ENCODE assay signal across 9 mouse cellular contexts in the genomic region with DNA sequence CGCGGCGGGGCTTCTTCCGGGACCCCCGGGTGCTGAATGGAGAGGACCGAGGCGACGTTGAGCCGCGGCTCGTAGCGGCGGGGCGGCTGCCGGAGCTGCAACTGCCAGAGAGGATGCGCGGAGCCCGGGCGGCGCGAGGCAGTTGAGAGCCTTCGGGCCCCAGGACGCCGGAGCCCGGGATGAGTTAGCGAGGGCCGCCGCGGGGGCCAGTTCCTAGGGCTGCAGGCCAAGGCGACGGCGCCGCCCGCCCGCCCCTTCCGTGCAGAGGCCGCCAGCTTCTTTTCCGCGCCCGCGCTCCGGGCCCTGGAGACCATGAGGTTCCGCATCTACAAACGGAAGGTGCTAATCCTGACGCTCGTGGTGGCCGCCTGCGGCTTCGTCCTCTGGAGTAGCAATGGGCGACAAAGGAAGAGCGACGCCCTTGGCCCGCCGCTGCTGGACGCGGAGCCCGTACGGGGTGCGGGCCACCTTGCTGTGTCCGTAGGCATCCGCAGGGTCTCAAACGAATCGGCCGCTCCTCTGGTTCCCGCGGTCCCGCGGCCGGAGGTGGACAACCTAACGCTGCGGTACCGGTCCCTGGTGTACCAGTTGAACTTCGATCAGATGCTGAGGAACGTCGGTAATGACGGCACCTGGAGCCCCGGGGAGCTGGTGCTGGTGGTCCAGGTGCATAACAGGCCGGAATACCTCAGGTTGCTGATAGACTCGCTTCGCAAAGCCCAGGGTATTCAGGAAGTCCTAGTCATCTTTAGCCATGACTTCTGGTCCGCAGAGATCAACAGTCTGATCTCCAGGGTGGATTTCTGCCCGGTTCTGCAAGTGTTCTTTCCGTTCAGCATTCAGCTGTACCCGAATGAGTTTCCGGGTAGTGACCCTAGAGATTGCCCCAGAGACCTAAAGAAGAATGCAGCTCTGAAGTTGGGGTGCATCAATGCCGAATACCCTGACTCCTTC. TPM values are rescaled to one million over a fixed set of nuclear protein-coding genes. Genes with fewer than 3 reads are reported as not detected.
DNase-seq lines count a peak whose midpoint lies in the region; ATAC-seq and TF ChIP-seq lines count a peak whose summit lies in the region.
"Had no signal": no experiment of that assay in that cellular context is flagged by ENCODE, and none has a peak within 500 bp of the region (broad histone marks: within the 10 kb centered on the region; RNA-seq: fewer than 3 reads in every experiment).

No protein-coding gene starts in this region.

- H3K27me3 ChIP-seq in hindbrain, embryonic 11.5 days (ENCODE audit: control insufficient read depth, insufficient read depth, low read length), result no peaks in the 10 kb centered on the region
- H3K27me3 ChIP-seq in megakaryocyte, embryonic 14.5 days (replicated peaks), result no peaks in the 10 kb centered on the region
- no peaks in the 10 kb centered on the region for H3K27me3 ChIP-seq in small intestine, adult 2 months (ENCODE audit: control insufficient read depth, insufficient read depth, low read length)

- peaks cover 2% of the 10 kb centered on the region; the same call in 1 of the 2 replicates for H3K36me3 ChIP-seq in hindbrain, embryonic 11.5 days (ENCODE audit: control insufficient read depth, insufficient read depth, low read length)
- H3K36me3 ChIP-seq in megakaryocyte, embryonic 14.5 days (replicated peaks; ENCODE audit: low read length), result peaks cover 39% of the 10 kb centered on the region
- peaks cover 9% of the 10 kb centered on the region for H3K36me3 ChIP-seq in small intestine, adult 2 months (ENCODE audit: control insufficient read depth, insufficient read depth, low read length)

- H3K4me1 ChIP-seq in bone marrow, adult 2 months (ENCODE audit: control insufficient read depth, insufficient read depth, low read length), result peaks cover 1% of the 10 kb centered on the region; the same call in 1 of the 2 replicates
- no peaks in the 10 kb centered on the region for H3K4me1 ChIP-seq in hindbrain, embryonic 11.5 days (replicated peaks; ENCODE audit: control insufficient read depth, insufficient read depth, low read length)
- peaks cover 30% of the 10 kb centered on the region for H3K4me1 ChIP-seq in megakaryocyte, embryonic 14.5 days
- peaks cover 10% of the 10 kb centered on the region; the same call in 1 of the 2 replicates for H3K4me1 ChIP-seq in small intestine, adult 2 months (ENCODE audit: control insufficient read depth, insufficient read depth, insufficient read length, low read length)

- peak; percentile 36 for DNase-seq in kidney, adult 11 months
- DNase-seq in kidney, adult 18-20 months, result no peak
- DNase-seq in forelimb bud, embryonic 11.5 days (ENCODE audit: low read depth, low spot score), result peak; percentile 23
- DNase-seq in hindbrain, embryonic 11.5 days (ENCODE audit: low spot score), result peak; percentile 68
- peak; percentile 52 to 63 for DNase-seq in left cerebral cortex, postnatal 14 days (ENCODE audit: low spot score in 2 of 2)

- peak overlapping the region; percentile 91 for H3K9ac ChIP-seq in hindbrain, embryonic 11.5 days (ENCODE audit: low read depth, low read length)

- H3K9me3 ChIP-seq in hindbrain, embryonic 11.5 days (ENCODE audit: control insufficient read depth, low read length), result no peaks in the 10 kb centered on the region
- H3K9me3 ChIP-seq in megakaryocyte, embryonic 14.5 days, result no peaks in the 10 kb centered on the region

- H3K4me2 ChIP-seq in hindbrain, embryonic 11.5 days (replicated peaks; ENCODE audit: low read depth, low read length), result peak overlapping the region; percentile 97

- H3K4me3 ChIP-seq in bone marrow, adult 2 months (replicated peaks; ENCODE audit: control insufficient read depth, low read depth, low read length), result peak overlapping the region; percentile 91
- peak overlapping the region; percentile 87 for H3K4me3 ChIP-seq in hindbrain, embryonic 11.5 days (ENCODE audit: low read depth, low read length)
- peak overlapping the region; percentile 98 for H3K4me3 ChIP-seq in megakaryocyte, embryonic 14.5 days (replicated peaks)
- peak overlapping the region; percentile 84 for H3K4me3 ChIP-seq in small intestine, adult 2 months (ENCODE audit: low read depth, low read length)

- TF ChIP-seq POLR2A in bone marrow, adult 2 months (IDR thresholded peaks at IDR 0.05; ENCODE audit: borderline replicate concordance, control insufficient read depth, low read depth, low read length), result no peak; the same call in 1 of the 2 replicates
- TF ChIP-seq POLR2A in small intestine, adult 2 months (IDR thresholded peaks at IDR 0.05; ENCODE audit: low read depth, low read length), result no peak; the same call in 1 of the 2 replicates

- no peak for TF ChIP-seq CTCF in bone marrow, adult 2 months (IDR thresholded peaks at IDR 0.05; ENCODE audit: control insufficient read depth, insufficient read depth, low read length)
- no peak for TF ChIP-seq CTCF in small intestine, adult 2 months (IDR thresholded peaks at IDR 0.05; ENCODE audit: extremely low read depth, insufficient read length, insufficient replicate concordance, low read depth, low read length)

- H3K27ac ChIP-seq in bone marrow, adult 2 months (ENCODE audit: control insufficient read depth, insufficient read depth, low read depth, low read length, poor library complexity), result peak overlapping the region; percentile 97
- H3K27ac ChIP-seq in hindbrain, embryonic 11.5 days (ENCODE audit: low read depth, low read length), result peak overlapping the region; percentile 90
- peak overlapping the region; percentile 73 for H3K27ac ChIP-seq in small intestine, adult 2 months (ENCODE audit: insufficient read depth, low read depth, low read length)

- peak; percentile 68 for ATAC-seq in hindbrain, embryonic 11.5 days (ENCODE audit: low FRiP score)

- intact Hi-C loops in left cerebral cortex, postnatal 14 days (cut with DNase I), result no loop called here

- WGBS in bone marrow, adult 2 months, result under 1% methylated on average over 86 of the region's 86 CpGs
- 3% methylated on average over 60 of the region's 86 CpGs for WGBS in hindbrain, embryonic 11.5 days
- under 1% methylated on average over 85 of the region's 86 CpGs for WGBS in small intestine, adult 2 months

RNA-seq across cellular contexts. Expression of a gene that starts 0.7 kb away (rescaled TPM):
- polyA plus RNA-seq in bone marrow, adult 2 months (2011; ENCODE audit: insufficient read depth, insufficient read length, low replicate concordance, missing spikeins), result 7.5 and 13.2 TPM in 2 replicates
- 35.9 and 37.7 TPM in 2 replicates for polyA plus RNA-seq in hindbrain, embryonic 11.5 days (2014; fragmentation: Nextera tagmentation; extraction: Ambion mirVana)
- 10 to 100 TPM; 30.7 to 34.9 TPM for total RNA-seq in left cerebral cortex, postnatal 14 days (2021)
- 21.6 and 30.4 TPM in 2 replicates for polyA plus RNA-seq in megakaryocyte, embryonic 14.5 days (2012; ENCODE audit: insufficient read depth, low replicate concordance)
- polyA plus RNA-seq in small intestine, adult 2 months (2012; rRNA removed), result 19.1 and 20.6 TPM in 2 replicates

RNA-seq across cellular contexts. Expression of a gene that starts 0.7 kb away (rescaled TPM):
- 622 and 901 TPM in 2 replicates for polyA plus RNA-seq in bone marrow, adult 2 months (2011; ENCODE audit: insufficient read depth, insufficient read length, low replicate concordance, missing spikeins)
- 461 and 473 TPM in 2 replicates for polyA plus RNA-seq in hindbrain, embryonic 11.5 days (2014; fragmentation: Nextera tagmentation; extraction: Ambion mirVana)
- total RNA-seq in left cerebral cortex, postnatal 14 days (2021), result 100 to 1,000 TPM; 172 to 191 TPM
- 6.9 and 62.3 TPM in 2 replicates for polyA plus RNA-seq in megakaryocyte, embryonic 14.5 days (2012; ENCODE audit: insufficient read depth, low replicate concordance)
- 59.3 and 66.4 TPM in 2 replicates for polyA plus RNA-seq in small intestine, adult 2 months (2012; rRNA removed)

RNA-seq across cellular contexts. Expression of a gene that starts 12.3 kb away (rescaled TPM):
- 3.0 TPM in 1 of 2 replicates, not detected in the other for polyA plus RNA-seq in bone marrow, adult 2 months (2011; ENCODE audit: insufficient read depth, insufficient read length, low replicate concordance, missing spikeins)
- polyA plus RNA-seq in hindbrain, embryonic 11.5 days (2014; fragmentation: Nextera tagmentation; extraction: Ambion mirVana), result 33.2 and 35.8 TPM in 2 replicates
- total RNA-seq in left cerebral cortex, postnatal 14 days (2021), result 1 to 10 TPM; 4.9 to 5.6 TPM
- polyA plus RNA-seq in megakaryocyte, embryonic 14.5 days (2012; ENCODE audit: insufficient read depth, low replicate concordance), result 5.9 and 6.8 TPM in 2 replicates
- polyA plus RNA-seq in small intestine, adult 2 months (2012; rRNA removed), result 0.51 and 1.6 TPM in 2 replicates

RNA-seq across cellular contexts. Expression of a gene that starts 13.6 kb away (rescaled TPM):
- polyA plus RNA-seq in bone marrow, adult 2 months (2011; ENCODE audit: insufficient read depth, insufficient read length, low replicate concordance, missing spikeins), result 2.1 and 3.1 TPM in 2 replicates
- polyA plus RNA-seq in hindbrain, embryonic 11.5 days (2014; fragmentation: Nextera tagmentation; extraction: Ambion mirVana), result 13.2 and 13.9 TPM in 2 replicates
- 1 to 10 TPM; 1.8 to 2.0 TPM for total RNA-seq in left cerebral cortex, postnatal 14 days (2021)
- 0.65 and 2.6 TPM in 2 replicates for polyA plus RNA-seq in megakaryocyte, embryonic 14.5 days (2012; ENCODE audit: insufficient read depth, low replicate concordance)
- 0.50 and 0.93 TPM in 2 replicates for polyA plus RNA-seq in small intestine, adult 2 months (2012; rRNA removed)

RNA-seq across cellular contexts. Expression of a gene that starts 16.0 kb away (rescaled TPM):
- polyA plus RNA-seq in bone marrow, adult 2 months (2011; ENCODE audit: insufficient read depth, insufficient read length, low replicate concordance, missing spikeins), result 14.2 and 17.3 TPM in 2 replicates
- polyA plus RNA-seq in hindbrain, embryonic 11.5 days (2014; fragmentation: Nextera tagmentation; extraction: Ambion mirVana), result 23.6 and 27.2 TPM in 2 replicates
- under 1 TPM in 1 of 2 experiments, not detected in 1; 0.44 TPM for total RNA-seq in left cerebral cortex, postnatal 14 days (2021)
- 14.7 TPM in 1 of 2 replicates, not detected in the other for polyA plus RNA-seq in megakaryocyte, embryonic 14.5 days (2012; ENCODE audit: insufficient read depth, low replicate concordance)
- polyA plus RNA-seq in small intestine, adult 2 months (2012; rRNA removed), result 0.60 and 0.90 TPM in 2 replicates
- total RNA-seq: layer of hippocampus, adult 8-10 months had no signal
